20 mouse cellular contexts compared by ENCODE assay signal in genomic region chr7:136494862-136495261, GRCm38 (mm10).
DNase-seq lines count a peak whose midpoint lies in the region; ATAC-seq lines count a peak whose summit lies in the region.
"Had no signal": no experiment of that assay in that cellular context is flagged by ENCODE, and none has a peak within 500 bp of the region (broad histone marks: within the 10 kb centered on the region; RNA-seq: fewer than 3 reads in every experiment).

No protein-coding gene starts in this region.

- H3K4me3 ChIP-seq in heart, embryonic 16.5 days (ENCODE audit: low read length), result no peak overlapping the region
- no peak overlapping the region for H3K4me3 ChIP-seq in limb, embryonic 15.5 days
- H3K4me3 ChIP-seq: embryonic facial prominence, embryonic 12.5 days; forebrain, embryonic 13.5 days; heart, embryonic 10.5 days; heart, embryonic 15.5 days; hindbrain, embryonic 15.5 days had no signal

- no peaks in the 10 kb centered on the region for H3K9me3 ChIP-seq in heart, embryonic 16.5 days (replicated peaks; ENCODE audit: control insufficient read depth, low read length)
- H3K9me3 ChIP-seq in limb, embryonic 15.5 days, result no peaks in the 10 kb centered on the region
- H3K9me3 ChIP-seq: embryonic facial prominence, embryonic 12.5 days; forebrain, embryonic 13.5 days; heart, embryonic 10.5 days; heart, embryonic 15.5 days; hindbrain, embryonic 15.5 days had no signal

- no peak for ATAC-seq in heart, embryonic 16.5 days (replicated peaks; ENCODE audit: extremely low read depth, insufficient read depth, low FRiP score)
- ATAC-seq in limb, embryonic 15.5 days (ENCODE audit: insufficient number of reproducible peaks, low FRiP score, low TSS enrichment, low read depth), result no peak
- ATAC-seq: forebrain, embryonic 13.5 days; forebrain, postnatal 0 days had no signal

- DNase-seq in heart, postnatal 36 days, result no peak
- DNase-seq in NIH3T3 (ENCODE audit: low read depth), result peak; percentile 5
- peak; percentile 18 for DNase-seq in brain, adult 2 months (ENCODE audit: low read depth, low spot score)
- no peak for DNase-seq in lung, postnatal 14 days
- DNase-seq: adrenal gland, adult 8-10 months; adrenal gland, postnatal 36 days; cerebellum, adult 11 months; cerebellum, adult 8-10 months; cerebellum, postnatal 14 days; embryo, embryonic 11 days; forebrain, postnatal 0 days; gastrocnemius, postnatal 36 days; heart, adult 11 months had no signal

- intact Hi-C loops in heart, postnatal 36 days (cut with DNase I), result no loop called here

- no peak overlapping the region for H3K4me2 ChIP-seq in heart, embryonic 16.5 days (ENCODE audit: low read depth, low read length)
- no peak overlapping the region for H3K4me2 ChIP-seq in limb, embryonic 15.5 days
- H3K4me2 ChIP-seq: embryonic facial prominence, embryonic 12.5 days; forebrain, embryonic 13.5 days; heart, embryonic 15.5 days; hindbrain, embryonic 15.5 days had no signal

- H3K27ac ChIP-seq in heart, embryonic 16.5 days (ENCODE audit: low read length), result peak overlapping the region; percentile 27; the same call in 1 of the 2 replicates
- peak overlapping the region; percentile 69 for H3K27ac ChIP-seq in limb, embryonic 15.5 days
- H3K27ac ChIP-seq: forebrain, embryonic 13.5 days; heart, embryonic 10.5 days; heart, embryonic 15.5 days; hindbrain, embryonic 15.5 days had no signal

- 55% methylated on average over 3 of the region's 3 CpGs for whole genome bisulfite sequencing in heart, embryonic 16.5 days
- WGBS in limb, embryonic 15.5 days, result 20% methylated on average over 3 of the region's 3 CpGs

- no peaks in the 10 kb centered on the region for H3K36me3 ChIP-seq in heart, embryonic 16.5 days (ENCODE audit: control insufficient read depth, insufficient read depth)
- no peaks in the 10 kb centered on the region for H3K36me3 ChIP-seq in limb, embryonic 15.5 days
- H3K36me3 ChIP-seq: embryonic facial prominence, embryonic 12.5 days; heart, embryonic 10.5 days; heart, embryonic 15.5 days; hindbrain, embryonic 15.5 days had no signal

- H3K9ac ChIP-seq in heart, embryonic 16.5 days (ENCODE audit: low read length), result no peak overlapping the region
- no peak overlapping the region for H3K9ac ChIP-seq in limb, embryonic 15.5 days
- H3K9ac ChIP-seq: embryonic facial prominence, embryonic 12.5 days; forebrain, embryonic 13.5 days; forebrain, postnatal 0 days; heart, embryonic 15.5 days; hindbrain, embryonic 15.5 days had no signal

- peaks cover 27% of the 10 kb centered on the region for H3K27me3 ChIP-seq in heart, embryonic 16.5 days (ENCODE audit: control insufficient read depth, insufficient read depth, low read length)
- H3K27me3 ChIP-seq in limb, embryonic 15.5 days, result peaks cover 7% of the 10 kb centered on the region

- peaks cover 26% of the 10 kb centered on the region for H3K4me1 ChIP-seq in heart, embryonic 16.5 days (ENCODE audit: control insufficient read depth, insufficient read depth, low read length)
- H3K4me1 ChIP-seq in limb, embryonic 15.5 days, result peaks cover 34% of the 10 kb centered on the region

Comparison
In these comparisons a context has a peak if more than half of its experiments do, and no peak if none do; other contexts are left out.
1. DNase-seq: peak in NIH3T3 (single experiment) and brain, adult 2 months (single experiment); none in heart, postnatal 36 days (0 of 2) and lung, postnatal 14 days (single experiment).